Mouse (Mus musculus): ENCODE results near the gene Gpam. TPM values are rescaled to one million over a fixed set of nuclear protein-coding genes. Genes with fewer than 3 reads are reported as not detected.

Gene Gpam
- 7.3 and 8.5 TPM in 2 replicates for polyA plus RNA-seq (2012; rRNA removed)

GRCm38 (mm10) chr19:55127072-55127718 is at the start of gene Gpam:
Gene Gpam (minus strand): TSS chr19:55127238.

Other genes starting within 250 kb of the Gpam start
- 0.02 and 0.03 TPM in 2 replicates for gene Tectb, start 53.5 kb upstream of the Gpam start, polyA plus RNA-seq (2012; rRNA removed)
- 0.03 and 0.06 TPM in 2 replicates for gene Gucy2g, start 114.0 kb upstream of the Gpam start, polyA plus RNA-seq (2012; rRNA removed)
- gene Acsl5, start 124.7 kb upstream of the Gpam start, polyA plus RNA-seq (2012; rRNA removed): 4.1 and 5.6 TPM in 2 replicates
- gene Zdhhc6, start 188.8 kb upstream of the Gpam start, polyA plus RNA-seq (2012; rRNA removed): 3.3 and 3.5 TPM in 2 replicates
- 5.2 TPM in 2 replicates for gene Vti1a, start 189.1 kb upstream of the Gpam start, polyA plus RNA-seq (2012; rRNA removed)